8 mouse cellular contexts compared by ENCODE assay signal in genomic region chr8:80492987-80493441, GRCm38 (mm10). TPM values are rescaled to one million over a fixed set of nuclear protein-coding genes. Genes with fewer than 3 reads are reported as not detected.
DNase-seq lines count a peak whose midpoint lies in the region; ATAC-seq and TF ChIP-seq lines count a peak whose summit lies in the region.

No protein-coding gene starts in this region.

- H3K9me3 ChIP-seq in limb, embryonic 14.5 days (ENCODE audit: control insufficient read depth, low read length) = no peaks in the 10 kb centered on the region
- no peaks in the 10 kb centered on the region for H3K9me3 ChIP-seq in midbrain, embryonic 14.5 days (ENCODE audit: control insufficient read depth, low read length)

- peak overlapping the region; percentile 45 for H3K4me3 ChIP-seq in heart, adult 2 months
- peak overlapping the region; percentile 47 for H3K4me3 ChIP-seq in limb, embryonic 14.5 days (replicated peaks; ENCODE audit: low read length)
- peak overlapping the region; percentile 38 for H3K4me3 ChIP-seq in midbrain, embryonic 14.5 days (replicated peaks; ENCODE audit: low read depth, low read length)

- no peaks in the 10 kb centered on the region for H3K79me2 ChIP-seq in heart, adult 2 months (replicated peaks; ENCODE audit: control insufficient read depth, insufficient read depth, low read length)

- no peak overlapping the region for H3K27ac ChIP-seq in heart, adult 2 months
- H3K27ac ChIP-seq in limb, embryonic 14.5 days (replicated peaks; ENCODE audit: low read depth, low read length) = no peak overlapping the region
- H3K27ac ChIP-seq in midbrain, embryonic 14.5 days (replicated peaks; ENCODE audit: low read depth, low read length) = no peak overlapping the region

- H3K36me3 ChIP-seq in heart, adult 2 months (ENCODE audit: control insufficient read depth, insufficient read depth, low read length) = no peaks in the 10 kb centered on the region
- H3K36me3 ChIP-seq in limb, embryonic 14.5 days (ENCODE audit: control insufficient read depth, insufficient read depth, low read length) = no peaks in the 10 kb centered on the region
- no peaks in the 10 kb centered on the region for H3K36me3 ChIP-seq in midbrain, embryonic 14.5 days (ENCODE audit: control insufficient read depth, insufficient read depth, low read length)

- peak overlapping the region; percentile 70 for H3K9ac ChIP-seq in heart, adult 2 months (ENCODE audit: low read depth, low read length)
- peak overlapping the region; percentile 50 for H3K9ac ChIP-seq in limb, embryonic 14.5 days (ENCODE audit: low read depth, low read length, severe bottlenecking)
- H3K9ac ChIP-seq in midbrain, embryonic 14.5 days (replicated peaks; ENCODE audit: low read length) = peak overlapping the region; percentile 24; the same call in 1 of the 2 replicates

- WGBS in heart, adult 2 months = under 1% methylated on average over 16 of the region's 16 CpGs
- WGBS in limb, embryonic 14.5 days = under 1% methylated on average over 16 of the region's 16 CpGs
- WGBS in midbrain, embryonic 14.5 days = under 1% methylated on average over 16 of the region's 16 CpGs

- peak; percentile 36 to 55 for DNase-seq in heart, adult 2 months
- DNase-seq in heart, postnatal 25 days (ENCODE audit: low spot score) = no peak
- DNase-seq in cerebellum, postnatal 25 days = peak; percentile 65 to 71
- DNase-seq in gastrocnemius, postnatal 10 days = peak; percentile 39
- DNase-seq in kidney, adult 18-20 months = peak; percentile 66
- DNase-seq in limb, embryonic 14.5 days (ENCODE audit: low spot score) = peak; percentile 76
- peak; percentile 86 for DNase-seq in midbrain, embryonic 14.5 days
- peak; percentile 64 for DNase-seq in spleen, adult 12 weeks (ENCODE audit: low spot score)

- intact Hi-C loops in heart, adult 2 months (cut with DNase I) = loop anchor here (1.0 to 5.0 kb wide), 2 partner anchors 195 to 504 kb away; no protein-coding TSS in a partner anchor
- intact Hi-C loops in heart, postnatal 25 days (cut with DNase I) = loop anchor here (1.0 to 5.0 kb wide), 2 partner anchors 195 to 519 kb away; partner anchors contain the start of gene Usp38

- H3K4me2 ChIP-seq in limb, embryonic 14.5 days (replicated peaks; ENCODE audit: low read depth, low read length, severe bottlenecking) = peak overlapping the region; percentile 64
- peak overlapping the region; percentile 69 for H3K4me2 ChIP-seq in midbrain, embryonic 14.5 days (ENCODE audit: low read length)

- no peak for ATAC-seq in limb, embryonic 14.5 days (ENCODE audit: low FRiP score, low read depth)
- peak; percentile 59; the same call in 1 of the 2 replicates for ATAC-seq in midbrain, embryonic 14.5 days (ENCODE audit: low FRiP score, low TSS enrichment)

- no peak for TF ChIP-seq POLR2A in heart, adult 2 months (IDR thresholded peaks at IDR 0.05; ENCODE audit: insufficient read depth, low read depth, low read length)
- no peak for TF ChIP-seq POLR2A in limb, embryonic 14.5 days (IDR thresholded peaks at IDR 0.05; ENCODE audit: borderline replicate concordance, extremely low read depth, insufficient read depth, insufficient read length)

- no peak for TF ChIP-seq EP300 in heart, adult 2 months (IDR thresholded peaks at IDR 0.05; ENCODE audit: insufficient read depth, low read depth, low read length)

- peak; percentile 77 for TF ChIP-seq CTCF in heart, adult 2 months (IDR thresholded peaks at IDR 0.05)

- H3K4me1 ChIP-seq in heart, adult 2 months (ENCODE audit: control insufficient read depth, insufficient read depth, low read length) = no peaks in the 10 kb centered on the region
- no peaks in the 10 kb centered on the region for H3K4me1 ChIP-seq in limb, embryonic 14.5 days (ENCODE audit: control insufficient read depth, insufficient read depth, low read length)
- H3K4me1 ChIP-seq in midbrain, embryonic 14.5 days (ENCODE audit: control insufficient read depth, insufficient read depth, low read length) = no peaks in the 10 kb centered on the region

- H3K27me3 ChIP-seq in heart, adult 2 months (ENCODE audit: control insufficient read depth, insufficient read depth, low read length) = no peaks in the 10 kb centered on the region
- no peaks in the 10 kb centered on the region for H3K27me3 ChIP-seq in limb, embryonic 14.5 days (ENCODE audit: control insufficient read depth, insufficient read depth, low read length)
- no peaks in the 10 kb centered on the region for H3K27me3 ChIP-seq in midbrain, embryonic 14.5 days (ENCODE audit: control insufficient read depth, insufficient read depth, low read length)

RNA-seq across cellular contexts. Expression of gene Gypa, which starts 0.6 kb away (rescaled TPM):
- 1 to 10 TPM in 1 of 2 experiments, not detected in 1; 1.8 TPM for total RNA-seq in heart, adult 2 months (2021)
- polyA plus RNA-seq in heart, adult 2 months (2012; rRNA removed) = 0.32 and 2.7 TPM in 2 replicates
- 1 to 10 TPM; 1.1 to 1.4 TPM for total RNA-seq in heart, postnatal 25 days (2021)
- total RNA-seq in gastrocnemius, postnatal 10 days (2021) = 1 to 10 TPM in 1 of 2 experiments, under 1 TPM in 1; 0.12 to 2.4 TPM
- polyA plus RNA-seq in limb, embryonic 14.5 days (2012; rRNA removed) = 1.8 and 2.6 TPM in 2 replicates
- 2.8 and 6.2 TPM in 2 replicates for polyA plus RNA-seq in limb, embryonic 14.5 days (2014; fragmentation: Nextera tagmentation; extraction: Ambion mirVana)
- polyA plus RNA-seq in midbrain, embryonic 14.5 days (2014; fragmentation: Nextera tagmentation; extraction: Ambion mirVana) = 1.4 and 2.7 TPM in 2 replicates
